Mouse (Mus musculus) lung, embryonic 15.5 days (tissue): ENCODE measurements at regions not wholly inside any gene's neighbourhood (a gene's known extent, or its start where the extent isn't known, plus 50 kb on each side); places are given as distances from the start of the nearest gene placed in this dataset.

Experiments used
- ATAC-seq: fragments of 200-750 bp; cut with Nextera tagmentation; 2 replicates; pipeline ENCODE4 v1.8.0; 2017; ENCODE audit warnings: moderate number of reproducible peaks, borderline replicate concordance; ENCODE audit not compliant: low FRiP score, low TSS enrichment; ENCODE audit errors: extremely low read depth
- H3K27ac ChIP-seq: fragments of 300-500 bp; sonication (generic); 2 replicates; pipeline ENCODE4 v1.5.1; 2015; ENCODE audit warnings: moderate library complexity, mild to moderate bottlenecking, inconsistent platforms
- H3K27me3 ChIP-seq: fragments of 300-500 bp; sonication (generic); 2 replicates; pipeline ENCODE4 v1.6.1; 2015; ENCODE audit warnings: inconsistent platforms
- H3K36me3 ChIP-seq: fragments of 300-500 bp; sonication (generic); 2 replicates; pipeline ENCODE4 v1.6.1; 2015; ENCODE audit warnings: inconsistent platforms
- H3K4me1 ChIP-seq: fragments of 300-500 bp; sonication (generic); 2 replicates; pipeline ENCODE4 v1.6.1; 2015; ENCODE audit warnings: inconsistent platforms
- H3K4me2 ChIP-seq: fragments of 300-500 bp; sonication (generic); 2 replicates; pipeline ENCODE4 v1.6.1; 2015; ENCODE audit warnings: inconsistent platforms, mild to moderate bottlenecking, moderate library complexity
- H3K4me3 ChIP-seq: fragments of 300-500 bp; sonication (generic); 2 replicates; pipeline ENCODE4 v1.5.1; 2015; ENCODE audit warnings: mild to moderate bottlenecking, inconsistent platforms
- H3K9ac ChIP-seq: fragments of 300-500 bp; sonication (generic); 2 replicates; pipeline ENCODE4 v1.6.1; 2015; ENCODE audit warnings: inconsistent platforms
- H3K9me3 ChIP-seq: fragments of 300-500 bp; sonication (generic); 2 replicates; pipeline ENCODE4 v1.6.1; 2016; ENCODE audit warnings: inconsistent platforms
- WGBS: fragments of 180-500 bp; shearing (Covaris S2); methylation state at CpG from one replicate; pipeline ENCODE4 v1.1.7; 2015; 5-methylcytosine and 5-hydroxymethylcytosine counted together

- Histone ChIP-seq H3K27me3 (no peaks in the 10 kb centered on the region), H3K9me3 (no peaks in the 10 kb centered on the region), H3K4me1 (no peaks in the 10 kb centered on the region), H3K4me3 (no peak overlapping the region), H3K4me2 (no peak overlapping the region), H3K9ac (no peak overlapping the region), H3K36me3 (no peaks in the 10 kb centered on the region), H3K27ac (no peak overlapping the region)
- no peak for ATAC-seq
- 60% methylated on average over 2 of the region's 2 CpGs for WGBS
Measured at GRCm38 (mm10) chr6:81173018-81173417, 750.5 kb upstream of the Gcfc2 start.

GRCm38 (mm10) chr6:81190218-81190617 is 733.3 kb upstream of the Gcfc2 start:
- no peak for ATAC-seq
- whole genome bisulfite sequencing = 75% methylated on average over 5 of the region's 5 CpGs

GRCm38 (mm10) chr6:81210521-81210920 is 712.9 kb upstream of the Gcfc2 start:
- Histone ChIP-seq H3K9me3 (no peaks in the 10 kb centered on the region), H3K4me1 (no peaks in the 10 kb centered on the region), H3K27me3 (no peaks in the 10 kb centered on the region), H3K36me3 (no peaks in the 10 kb centered on the region), H3K4me2 (no peak overlapping the region), H3K27ac (no peak overlapping the region), H3K4me3 (no peak overlapping the region), H3K9ac (no peak overlapping the region)
- no peak for ATAC-seq
- 55% methylated on average over 1 of the region's 1 CpGs for whole genome bisulfite sequencing

More at GRCm38 (mm10) chr6:81190218-81190617, 733.3 kb upstream of the Gcfc2 start:
- Histone ChIP-seq H3K9me3 (no peaks in the 10 kb centered on the region), H3K27ac (no peak overlapping the region), H3K27me3 (no peaks in the 10 kb centered on the region), H3K36me3 (no peaks in the 10 kb centered on the region), H3K9ac (no peak overlapping the region), H3K4me2 (no peak overlapping the region), H3K4me1 (no peaks in the 10 kb centered on the region), H3K4me3 (no peak overlapping the region)

GRCm38 (mm10) chr6:81230747-81231146 is 692.7 kb upstream of the Gcfc2 start:
- Histone ChIP-seq H3K4me2 (no peak overlapping the region), H3K36me3 (no peaks in the 10 kb centered on the region), H3K9ac (no peak overlapping the region), H3K4me1 (no peaks in the 10 kb centered on the region), H3K27ac (no peak overlapping the region), H3K4me3 (no peak overlapping the region), H3K27me3 (no peaks in the 10 kb centered on the region), H3K9me3 (no peaks in the 10 kb centered on the region)
- ATAC-seq = peak; percentile 92; the same call in 1 of the 2 replicates
- WGBS = 27% methylated on average over 3 of the region's 3 CpGs

GRCm38 (mm10) chr6:81259878-81260277 is 663.6 kb upstream of the Gcfc2 start:
- Histone ChIP-seq H3K27ac (no peak overlapping the region), H3K4me3 (no peak overlapping the region), H3K9me3 (no peaks in the 10 kb centered on the region), H3K9ac (no peak overlapping the region), H3K36me3 (no peaks in the 10 kb centered on the region), H3K4me2 (no peak overlapping the region), H3K4me1 (no peaks in the 10 kb centered on the region), H3K27me3 (no peaks in the 10 kb centered on the region)
- no peak for ATAC-seq
- 72% methylated on average over 1 of the region's 1 CpGs for WGBS
